Mouse (Mus musculus) CH12.LX (cell line): ENCODE data around the gene Akap12. TPM values are rescaled to one million over a fixed set of nuclear protein-coding genes. Genes with fewer than 3 reads are reported as not detected.

Experiments used
- DNase-seq: peaks from one replicate; pipeline ENCODE4 v3.0.0-alpha.2; 2013; ENCODE audit errors: extremely low read depth
- H3K27ac ChIP-seq: 2 replicates; pipeline ENCODE4 v1.5.1; 2012; ENCODE audit warnings: low read depth, mild to moderate bottlenecking, control low read depth, moderate library complexity; ENCODE audit not compliant: insufficient read depth
- H3K27me3 ChIP-seq: replicated peaks from 2 replicates; pipeline ENCODE3; 2012; ENCODE audit warnings: inconsistent platforms
- H3K36me3 ChIP-seq, 2 experiments: replicated peaks in 1 of 2; 2 replicates each; pipeline versions ENCODE3 to v1.6.1; 2012; ENCODE audit warnings: inconsistent platforms in 1 of 2, low read length in 1 of 2, mild to moderate bottlenecking in 1 of 2, mixed read lengths in 1 of 2, moderate library complexity in 1 of 2; ENCODE audit not compliant: control insufficient read depth in 1 of 2, insufficient read depth in 1 of 2
- H3K4me1 ChIP-seq, 2 experiments: 2 replicates each; pipeline ENCODE4 v1.6.1; 2012; ENCODE audit warnings: inconsistent platforms in 1 of 2, moderate library complexity in 1 of 2; ENCODE audit not compliant: insufficient read depth in 2 of 2, control insufficient read depth in 1 of 2
- H3K4me2 ChIP-seq: 2 replicates; pipeline ENCODE4 v1.6.1; 2012; ENCODE audit warnings: low read depth, mild to moderate bottlenecking, control low read depth; ENCODE audit not compliant: poor library complexity, insufficient read depth, severe bottlenecking
- H3K4me3 ChIP-seq, 3 experiments: fragments of 150-350 bp in 1 of 3; sonication (generic) in 1 of 3; replicated peaks in 1 of 3; 2 replicates each; pipeline versions ENCODE3 to v1.5.1; 2011 to 2012; ENCODE audit warnings: low read depth in 2 of 3, low read length in 2 of 3, mild to moderate bottlenecking in 2 of 3, moderate library complexity in 2 of 3, control low read depth in 1 of 3, improper control_type of control experiment in 1 of 3, inconsistent platforms in 1 of 3, mixed read lengths in 1 of 3; ENCODE audit not compliant: poor library complexity in 1 of 3
- H3K79me2 ChIP-seq: replicated peaks from 2 replicates; pipeline ENCODE4 v1.6.1; 2012; ENCODE audit warnings: mild to moderate bottlenecking, moderate library complexity; ENCODE audit not compliant: control insufficient read depth, poor library complexity, insufficient read depth, severe bottlenecking; ENCODE audit errors: extremely low read depth
- H3K9ac ChIP-seq: 2 replicates; pipeline ENCODE4 v1.6.1; 2012; ENCODE audit warnings: low read depth, mild to moderate bottlenecking, control low read depth, moderate library complexity; ENCODE audit not compliant: insufficient read depth
- H3K9me3 ChIP-seq: replicated peaks from 2 replicates; pipeline ENCODE3; 2012; ENCODE audit warnings: low read length, inconsistent platforms, mixed read lengths
- BHLHE40 ChIP-seq: IDR thresholded peaks from 2 replicates; pipeline ENCODE4 v1.6.1; 2011; ENCODE audit warnings: mild to moderate bottlenecking, low read depth, low read length, improper control_type of control experiment
- CHD2 ChIP-seq: IDR thresholded peaks from 2 replicates; pipeline ENCODE4 v1.6.1; 2011; ENCODE audit warnings: low read length, improper control_type of control experiment
- GABPA ChIP-seq: IDR thresholded peaks from 2 replicates; pipeline ENCODE4 v1.6.1; 2012; ENCODE audit warnings: low read depth, low read length, improper control_type of control experiment, inconsistent platforms; ENCODE audit not compliant: insufficient replicate concordance
- IRF4 ChIP-seq: IDR thresholded peaks from 2 replicates; pipeline ENCODE4 v1.6.1; 2014; ENCODE audit warnings: low read depth, mild to moderate bottlenecking, inconsistent platforms, low read length, improper control_type of control experiment
- JUND ChIP-seq: conservative IDR thresholded peaks from 2 replicates; pipeline ENCODE4 v1.6.1; 2011; ENCODE audit warnings: low read depth, low read length, improper control_type of control experiment
- KAT2A ChIP-seq: IDR thresholded peaks from 2 replicates; pipeline ENCODE4 v1.6.1; 2012; ENCODE audit warnings: low read length, improper control_type of control experiment, inconsistent platforms; ENCODE audit not compliant: insufficient replicate concordance
- MXI1 ChIP-seq: IDR thresholded peaks from 2 replicates; pipeline ENCODE4 v1.6.1; 2011; ENCODE audit warnings: mild to moderate bottlenecking, low read depth, low read length, improper control_type of control experiment
- POLR2AphosphoS2 ChIP-seq: IDR thresholded peaks from 2 replicates; pipeline ENCODE4 v1.6.1; 2011; ENCODE audit warnings: low read depth, low read length, improper control_type of control experiment
- RAD21 ChIP-seq: IDR thresholded peaks from 2 replicates; pipeline ENCODE4 v1.6.1; 2011; ENCODE audit warnings: low read depth, mild to moderate bottlenecking, low read length, improper control_type of control experiment, moderate library complexity
- RCOR1 ChIP-seq: conservative IDR thresholded peaks from 2 replicates; pipeline ENCODE4 v1.6.1; 2012; ENCODE audit warnings: low read depth, mild to moderate bottlenecking, inconsistent platforms, low read length, improper control_type of control experiment
- SIN3A ChIP-seq: IDR thresholded peaks from 2 replicates; pipeline ENCODE4 v1.6.1; 2012; ENCODE audit warnings: low read length, improper control_type of control experiment, inconsistent platforms
- SMC3 ChIP-seq: IDR thresholded peaks from 2 replicates; pipeline ENCODE4 v1.6.1; 2011; ENCODE audit warnings: low read depth, low read length, improper control_type of control experiment
- TCF12 ChIP-seq: IDR thresholded peaks from 2 replicates; pipeline ENCODE4 v1.6.1; 2014; ENCODE audit warnings: low read depth, mild to moderate bottlenecking, inconsistent platforms, low read length, improper control_type of control experiment
- USF1 ChIP-seq: IDR thresholded peaks from 2 replicates; pipeline ENCODE4 v1.6.1; 2014; ENCODE audit warnings: low read depth, mild to moderate bottlenecking, inconsistent platforms, low read length, improper control_type of control experiment
- ZMIZ1 ChIP-seq: IDR thresholded peaks from 2 replicates; pipeline ENCODE4 v1.6.1; 2012; ENCODE audit warnings: low read depth, mild to moderate bottlenecking, inconsistent platforms, low read length, improper control_type of control experiment
- ZNF384 ChIP-seq: IDR thresholded peaks from 2 replicates; pipeline ENCODE4 v1.6.1; 2012; ENCODE audit warnings: low read depth, low read length, improper control_type of control experiment, inconsistent platforms
- dilution Hi-C: fragments of 300-500 bp; cut with MboI; formaldehyde crosslinking; loops from 2 replicates; pipeline ENCODE4 v1.14.3; 2020; ENCODE audit warnings: low sequenced_read_pairs; ENCODE audit not compliant: extremely low pct_unique_long_range_greater_than_20kb, extremely low pct_ligation_motif_present
- in situ Hi-C: fragments of 300-500 bp; cut with MboI; formaldehyde crosslinking; loops from 3 replicates; pipeline ENCODE4 v1.14.3; 2019; ENCODE audit warnings: low sequenced_read_pairs, low pct_ligation_motif_present, low pct_unique_long_range_greater_than_20kb, mixed read lengths
- polyA plus RNA-seq: library from polyadenylated mRNA; unstranded; fragments of >175 nt; gene quantifications from 2 replicates; pipeline ENCODE4 v1.2.1, GENCODE M21; 2012; ENCODE audit warnings: low read depth; ENCODE audit not compliant: insufficient read length
- total RNA-seq, 2 experiments: library from RNA; depleted of rRNA; stranded (reverse); fragments of 300-350 nt in 1 of 2; fragments of >200 nt in 1 of 2; gene quantifications; 2 replicates each; pipeline ENCODE4 v1.2.3; 2012 to 2014

Gene Akap12
- total and polyA plus RNA-seq, 3 experiments = 0.51 to 3.1 (median 1.7) TPM

DNA sequence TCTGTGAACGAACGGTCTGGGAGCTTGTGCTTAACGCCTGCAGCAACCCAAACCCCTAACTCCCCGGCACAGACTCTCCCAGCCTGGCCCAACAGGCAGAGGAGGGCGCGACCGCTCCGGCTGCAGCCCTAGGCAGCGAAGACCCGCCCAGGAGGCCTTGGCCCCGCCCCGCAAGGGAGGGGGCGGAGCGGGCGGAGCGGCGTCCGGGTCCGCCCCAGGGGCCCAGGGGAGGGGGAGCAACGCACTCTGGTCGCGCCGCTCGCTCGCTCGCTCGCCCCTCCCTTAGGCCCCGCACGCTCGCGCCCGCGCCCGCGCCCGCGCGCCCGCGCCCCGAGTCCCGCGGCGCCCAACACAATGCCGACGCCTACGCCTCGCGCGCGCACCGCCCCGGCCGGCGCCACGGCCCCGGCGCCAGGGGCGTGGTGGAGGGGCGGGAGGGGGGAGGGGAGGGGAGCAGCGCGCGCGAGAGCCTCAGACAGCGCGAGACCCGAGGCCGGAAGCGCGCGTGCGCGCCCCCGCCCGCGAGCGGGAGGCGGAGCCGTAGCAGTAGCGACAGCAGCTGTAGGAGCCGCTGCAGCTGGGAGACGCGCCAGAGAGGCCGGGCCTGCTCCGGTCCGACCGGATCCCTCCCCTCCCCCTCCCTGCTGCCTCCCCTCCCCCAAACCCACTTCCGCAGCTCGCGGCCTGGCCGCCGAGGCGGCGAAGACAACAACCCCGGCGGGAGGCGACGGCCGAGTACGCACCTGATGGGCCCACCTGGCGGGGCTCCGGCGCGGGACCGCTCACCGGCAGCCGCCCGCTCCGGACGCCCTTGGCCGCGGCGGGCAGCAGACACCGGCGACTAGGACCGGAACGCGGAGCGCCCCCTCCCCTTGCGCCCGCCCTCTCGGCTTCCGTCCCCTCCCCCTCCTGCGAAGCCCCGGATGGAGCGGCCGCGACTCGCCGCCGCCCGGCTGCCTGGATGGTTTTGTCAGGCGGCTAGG is 120.7 kb downstream of the Akap12 start (continued):
- no peak for TF ChIP-seq KAT2A
- TF ChIP-seq IRF4 = peak; percentile 22; the same call in 1 of the 2 replicates
- TF ChIP-seq RCOR1 = no peak
- TF ChIP-seq TCF12 = peak; percentile 50; the same call in 1 of the 2 replicates
- no peak for TF ChIP-seq POLR2AphosphoS2
- TF ChIP-seq SIN3A = peak; percentile 50
- TF ChIP-seq USF1 = no peak
- TF ChIP-seq JUND = no peak
- no peak for TF ChIP-seq GABPA
- peak; percentile 45; the same call in 1 of the 2 replicates for TF ChIP-seq MXI1
- TF ChIP-seq RAD21 = no peak
- no peak for TF ChIP-seq ZNF384
- no peak for TF ChIP-seq SMC3
- peak; percentile 97 for TF ChIP-seq CHD2
- TF ChIP-seq ZMIZ1 = no peak

DNA sequence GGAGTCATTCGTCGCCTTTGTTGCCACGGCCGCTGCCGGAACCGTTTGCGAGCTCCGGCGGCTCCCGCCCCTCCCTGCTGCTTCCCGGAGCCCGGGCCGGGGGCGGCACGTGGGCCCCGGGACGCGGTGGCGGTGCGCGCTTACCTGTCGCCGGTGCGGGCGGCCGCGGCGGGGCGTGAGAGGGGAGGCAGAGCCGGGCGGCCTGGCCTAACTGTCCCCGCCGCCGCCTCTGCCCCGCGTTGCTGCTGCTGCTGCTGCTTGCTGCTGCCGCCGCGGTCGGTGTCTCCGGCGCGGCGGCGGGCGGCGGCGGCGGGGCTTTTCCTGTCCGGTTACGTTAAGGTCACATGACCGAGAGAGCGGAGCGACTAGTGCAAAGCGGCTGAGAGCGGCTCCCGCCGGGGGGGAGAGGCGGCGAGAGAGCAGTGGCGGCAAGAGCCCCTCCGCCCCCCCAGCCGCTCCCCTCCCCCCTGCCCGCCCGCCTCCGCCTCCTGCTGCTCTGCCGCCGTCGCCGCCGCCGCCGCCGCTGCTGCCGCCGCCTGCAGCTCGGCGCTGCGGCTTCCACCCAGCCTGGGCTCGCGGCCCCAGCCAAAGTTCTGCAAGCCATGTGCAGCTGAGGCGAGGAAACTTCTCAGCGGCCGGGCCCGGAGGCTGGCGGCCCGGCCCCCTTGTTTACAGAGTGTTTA is 121.7 kb downstream of the Akap12 start, which contains the start of gene Zbtb2:
Gene Zbtb2 (minus strand): TSS at position 408 of the 683 bp plus-strand sequence.
- Histone ChIP-seq H3K36me3 (peaks cover under 1 to 21% of the 10 kb centered on the region in 2 experiments), H3K9ac (peak within 1 kb of the TSS; percentile 98), H3K4me2 (peak within 1 kb of the TSS; percentile 80), H3K4me3 (peak within 1 kb of the TSS; percentile 76 to 97 (median 79)), H3K79me2 (peaks cover 57% of the 10 kb centered on the region), H3K9me3 (no peaks in the 10 kb centered on the region), H3K4me1 (peaks cover 11 to 42% of the 10 kb centered on the region in 2 experiments), H3K27ac (peak within 1 kb of the TSS; percentile 94), H3K27me3 (no peaks in the 10 kb centered on the region)
- in situ Hi-C loops = no loop called here
- no peak for TF ChIP-seq ZMIZ1
- peak; percentile 26; the same call in 1 of the 2 replicates for TF ChIP-seq BHLHE40
- TF ChIP-seq USF1 = peak; percentile 59
- peak; percentile 37 for DNase-seq
- dilution Hi-C loops = no loop called here
